Mouse (Mus musculus) midbrain, embryonic 16.5 days (tissue): ENCODE data around the gene 4930412O13Rik. TPM values are rescaled to one million over a fixed set of nuclear protein-coding genes. Genes with fewer than 3 reads are reported as not detected.

Experiments used
- ATAC-seq: fragments of 200-750 bp; cut with Nextera tagmentation; 2 replicates; pipeline ENCODE4 v1.8.0; 2017; ENCODE audit warnings: moderate TSS enrichment
- H3K27ac ChIP-seq: fragments of 300-500 bp; sonication (generic); 2 replicates; pipeline ENCODE4 v1.5.1; 2014; ENCODE audit warnings: mild to moderate bottlenecking, low read length, mixed read lengths
- H3K27me3 ChIP-seq: fragments of 300-500 bp; sonication (generic); 2 replicates; pipeline ENCODE4 v1.6.1; 2014; ENCODE audit warnings: low read depth, low read length, mixed read lengths; ENCODE audit not compliant: control insufficient read depth, insufficient read depth
- H3K36me3 ChIP-seq: fragments of 300-500 bp; sonication (generic); 2 replicates; pipeline ENCODE4 v1.6.1; 2014; ENCODE audit warnings: mild to moderate bottlenecking, low read length, moderate library complexity, mixed read lengths; ENCODE audit not compliant: control insufficient read depth, insufficient read depth
- H3K4me1 ChIP-seq: fragments of 300-500 bp; sonication (generic); 2 replicates; pipeline ENCODE4 v1.6.1; 2014; ENCODE audit warnings: mild to moderate bottlenecking, low read length, mixed read lengths; ENCODE audit not compliant: control insufficient read depth, insufficient read depth
- H3K4me2 ChIP-seq: fragments of 300-500 bp; sonication (generic); 2 replicates; pipeline ENCODE4 v1.6.1; 2014; ENCODE audit warnings: mild to moderate bottlenecking, low read length, mixed read lengths
- H3K4me3 ChIP-seq: fragments of 300-500 bp; sonication (generic); 2 replicates; pipeline ENCODE4 v1.5.1; 2014; ENCODE audit warnings: low read depth, mild to moderate bottlenecking, low read length, moderate library complexity, mixed read lengths
- H3K9ac ChIP-seq: fragments of 300-500 bp; sonication (generic); 2 replicates; pipeline ENCODE4 v1.6.1; 2014; ENCODE audit warnings: low read depth, low read length, mixed read lengths
- H3K9me3 ChIP-seq: fragments of 300-500 bp; sonication (generic); replicated peaks from 2 replicates; pipeline ENCODE4 v1.6.1; 2014; ENCODE audit warnings: mild to moderate bottlenecking, low read length, mixed read lengths; ENCODE audit not compliant: control insufficient read depth, poor library complexity, severe bottlenecking
- WGBS: fragments of 180-500 bp; shearing (Covaris S2); extraction: QIAGEN DNeasy Blood & Tissue Kit; methylation state at CpG from one replicate; pipeline ENCODE4 v1.1.7; 2014; 5-methylcytosine and 5-hydroxymethylcytosine counted together
- polyA plus RNA-seq: library from polyadenylated mRNA; unstranded; fragments of >200 nt; fragmentation: Nextera tagmentation; extraction: Ambion mirVana; gene quantifications from 2 replicates; pipeline ENCODE4 v1.2.1, GENCODE M21; 2015

4930412O13Rik gene
- polyA plus RNA-seq, 1 experiment from 2014 or later = 1.6 TPM

GRCm38 (mm10) chr2:9890251-9890650, 9.2 kb downstream of the 4930412O13Rik start:
- 2% methylated on average over 8 of the region's 8 CpGs for WGBS
- Histone ChIP-seq H3K9me3 (no peaks in the 10 kb centered on the region), H3K27me3 (peaks cover 43% of the 10 kb centered on the region), H3K36me3 (no peaks in the 10 kb centered on the region), H3K9ac (no peak overlapping the region), H3K4me2 (peak overlapping the region; percentile 46), H3K27ac (no peak overlapping the region), H3K4me3 (no peak overlapping the region; the same call in 1 of the 2 replicates), H3K4me1 (peaks cover 9% of the 10 kb centered on the region)
- ATAC-seq = no peak

- Histone ChIP-seq H3K9me3 (no peaks in the 10 kb centered on the region), H3K27ac (no peak overlapping the region), H3K4me3 (no peak overlapping the region), H3K36me3 (no peaks in the 10 kb centered on the region), H3K27me3 (peaks cover 37% of the 10 kb centered on the region), H3K4me1 (peaks cover 13% of the 10 kb centered on the region), H3K4me2 (no peak overlapping the region), H3K9ac (no peak overlapping the region)
- 2% methylated on average over 5 of the region's 5 CpGs for WGBS
- no peak for ATAC-seq
Measured at GRCm38 (mm10) chr2:9890906-9891305, 9.9 kb downstream of the 4930412O13Rik start.

GRCm38 (mm10) chr2:9892541-9892940, 11.5 kb downstream of the 4930412O13Rik start:
- H3K4me2 ChIP-seq = no peak overlapping the region
- no peak for ATAC-seq
- H3K27ac ChIP-seq = peak overlapping the region; percentile 7; the same call in 1 of the 2 replicates
- no peak overlapping the region for H3K9ac ChIP-seq
- H3K4me1 ChIP-seq = peaks cover 24% of the 10 kb centered on the region
- WGBS = 5% methylated on average over 7 of the region's 7 CpGs
- H3K27me3 ChIP-seq = peaks cover 38% of the 10 kb centered on the region
- no peak overlapping the region for H3K4me3 ChIP-seq
- no peaks in the 10 kb centered on the region for H3K36me3 ChIP-seq
- no peaks in the 10 kb centered on the region for H3K9me3 ChIP-seq

- Histone ChIP-seq H3K9ac (no peak overlapping the region), H3K9me3 (no peaks in the 10 kb centered on the region), H3K4me3 (no peak overlapping the region), H3K4me2 (no peak overlapping the region), H3K27ac (0 out of 2 replicates have a peak overlapping the region, but pooled peaks have one; percentile 58), H3K27me3 (peaks cover 38% of the 10 kb centered on the region), H3K4me1 (peaks cover 24% of the 10 kb centered on the region), H3K36me3 (no peaks in the 10 kb centered on the region)
- 0% methylated on average over 6 of the region's 6 CpGs for WGBS
- ATAC-seq = no peak
Measured at GRCm38 (mm10) chr2:9893272-9893953, 12.4 kb downstream of the 4930412O13Rik start.

GRCm38 (mm10) chr2:9894836-9895593, 14.0 kb downstream of the 4930412O13Rik start:
- Histone ChIP-seq H3K4me2 (peak overlapping the region; percentile 7; the same call in 1 of the 2 replicates), H3K4me1 (peaks cover 21% of the 10 kb centered on the region), H3K27me3 (peaks cover 27% of the 10 kb centered on the region), H3K27ac (peak overlapping the region; percentile 46), H3K9ac (no peak overlapping the region), H3K36me3 (no peaks in the 10 kb centered on the region), H3K4me3 (no peak overlapping the region), H3K9me3 (no peaks in the 10 kb centered on the region)
- 2% methylated on average over 19 of the region's 19 CpGs for WGBS
- ATAC-seq = no peak

- peak overlapping the region; percentile 50 for H3K4me2 ChIP-seq
- under 1% methylated on average over 22 of the region's 22 CpGs for WGBS
- H3K36me3 ChIP-seq = no peaks in the 10 kb centered on the region
- peaks cover 20% of the 10 kb centered on the region for H3K27me3 ChIP-seq
- no peak overlapping the region; the same call in 1 of the 2 replicates for H3K9ac ChIP-seq
- H3K4me1 ChIP-seq = peaks cover 21% of the 10 kb centered on the region
- no peak overlapping the region for H3K27ac ChIP-seq
- H3K4me3 ChIP-seq = 0 out of 2 replicates have a peak overlapping the region, but pooled peaks have one; percentile 14
- H3K9me3 ChIP-seq = no peaks in the 10 kb centered on the region
- ATAC-seq = no peak; the same call in 1 of the 2 replicates
Measured at GRCm38 (mm10) chr2:9896097-9896770, 15.2 kb downstream of the 4930412O13Rik start.

GRCm38 (mm10) chr2:9897846-9898245, 16.8 kb downstream of the 4930412O13Rik start:
- H3K36me3 ChIP-seq = no peaks in the 10 kb centered on the region
- H3K4me1 ChIP-seq = peaks cover 19% of the 10 kb centered on the region
- peaks cover 20% of the 10 kb centered on the region for H3K27me3 ChIP-seq
- no peak overlapping the region for H3K4me2 ChIP-seq
- ATAC-seq = peak; percentile 57; the same call in 1 of the 2 replicates
- 3% methylated on average over 8 of the region's 8 CpGs for WGBS
- no peak overlapping the region for H3K4me3 ChIP-seq
- H3K9me3 ChIP-seq = no peaks in the 10 kb centered on the region
- H3K27ac ChIP-seq = no peak overlapping the region
- H3K9ac ChIP-seq = no peak overlapping the region

GRCm38 (mm10) chr2:9903854-9904560, 23.0 kb downstream of the 4930412O13Rik start:
- H3K27ac ChIP-seq = no peak overlapping the region

More at GRCm38 (mm10) chr2:9903854-9904560, 23.0 kb downstream of the 4930412O13Rik start:
- ATAC-seq = no peak
- H3K36me3 ChIP-seq = no peaks in the 10 kb centered on the region
- H3K4me2 ChIP-seq = no peak overlapping the region
- no peaks in the 10 kb centered on the region for H3K9me3 ChIP-seq
- H3K9ac ChIP-seq = no peak overlapping the region
- no peaks in the 10 kb centered on the region for H3K4me1 ChIP-seq
- H3K4me3 ChIP-seq = no peak overlapping the region
- WGBS = 74% methylated on average over 14 of the region's 14 CpGs
- no peaks in the 10 kb centered on the region; the same call in 1 of the 2 replicates for H3K27me3 ChIP-seq
